Mouse (Mus musculus) brown adipose tissue, adult 24 weeks (tissue): ENCODE results near the gene Zfp653. TPM values are rescaled to one million over a fixed set of nuclear protein-coding genes. Genes with fewer than 3 reads are reported as not detected.
"Not testable (repeated sequence)": the region's sequence is repeated elsewhere in the genome, so short reads cannot be mapped to it uniquely, and the experiment has no call there.

Source experiments
- H3K27ac ChIP-seq: fragments of 200-500 bp; replicated peaks from 2 replicates; pipeline ENCODE4 v1.5.1; 2012; ENCODE audit warnings: low read depth, mild to moderate bottlenecking, low read length
- H3K4me1 ChIP-seq: fragments of 200-500 bp; 2 replicates; pipeline ENCODE4 v1.6.1; 2012; ENCODE audit warnings: low read length, mixed read lengths; ENCODE audit not compliant: control insufficient read depth, insufficient read depth, insufficient read length
- H3K4me3 ChIP-seq: fragments of 200-500 bp; 2 replicates; pipeline ENCODE4 v1.5.1; 2012; ENCODE audit warnings: low read depth, mild to moderate bottlenecking, low read length, moderate library complexity; ENCODE audit not compliant: insufficient read depth
- polyA plus RNA-seq: library from polyadenylated mRNA; stranded (reverse); fragments of >200 nt; gene quantifications from 2 replicates; pipeline ENCODE4 v1.2.4, GENCODE M21; 2012; ENCODE audit not compliant: missing spikeins, insufficient read depth, insufficient read length

The Zfp653 gene
- polyA plus RNA-seq, 1 experiment, result 2.1 TPM

DNA sequence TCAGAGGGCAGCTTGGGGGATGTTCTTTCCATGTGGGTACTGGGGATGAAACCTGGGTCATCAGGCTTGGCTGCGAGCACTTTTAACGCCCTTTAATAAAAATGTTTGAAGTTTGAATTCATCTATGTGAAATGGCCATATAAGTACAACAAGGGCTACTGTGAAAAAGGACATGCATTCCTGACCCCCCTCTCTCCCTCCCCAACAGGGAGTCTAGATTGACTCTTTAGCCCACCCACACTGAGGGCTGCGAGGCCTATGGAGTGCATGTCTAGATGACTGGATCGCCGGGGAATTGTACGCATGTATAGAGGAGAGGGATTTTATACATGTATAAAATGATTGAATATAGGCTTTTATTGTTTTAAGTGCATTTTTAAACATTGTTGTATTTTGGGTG, 14.8 kb upstream of the Zfp653 start:
- no peaks in the 10 kb centered on the region for H3K4me1 ChIP-seq
- peak overlapping the region; percentile 45; the same call in 1 of the 2 replicates for H3K27ac ChIP-seq
- H3K4me3 ChIP-seq, result peak overlapping the region; percentile 65

DNA sequence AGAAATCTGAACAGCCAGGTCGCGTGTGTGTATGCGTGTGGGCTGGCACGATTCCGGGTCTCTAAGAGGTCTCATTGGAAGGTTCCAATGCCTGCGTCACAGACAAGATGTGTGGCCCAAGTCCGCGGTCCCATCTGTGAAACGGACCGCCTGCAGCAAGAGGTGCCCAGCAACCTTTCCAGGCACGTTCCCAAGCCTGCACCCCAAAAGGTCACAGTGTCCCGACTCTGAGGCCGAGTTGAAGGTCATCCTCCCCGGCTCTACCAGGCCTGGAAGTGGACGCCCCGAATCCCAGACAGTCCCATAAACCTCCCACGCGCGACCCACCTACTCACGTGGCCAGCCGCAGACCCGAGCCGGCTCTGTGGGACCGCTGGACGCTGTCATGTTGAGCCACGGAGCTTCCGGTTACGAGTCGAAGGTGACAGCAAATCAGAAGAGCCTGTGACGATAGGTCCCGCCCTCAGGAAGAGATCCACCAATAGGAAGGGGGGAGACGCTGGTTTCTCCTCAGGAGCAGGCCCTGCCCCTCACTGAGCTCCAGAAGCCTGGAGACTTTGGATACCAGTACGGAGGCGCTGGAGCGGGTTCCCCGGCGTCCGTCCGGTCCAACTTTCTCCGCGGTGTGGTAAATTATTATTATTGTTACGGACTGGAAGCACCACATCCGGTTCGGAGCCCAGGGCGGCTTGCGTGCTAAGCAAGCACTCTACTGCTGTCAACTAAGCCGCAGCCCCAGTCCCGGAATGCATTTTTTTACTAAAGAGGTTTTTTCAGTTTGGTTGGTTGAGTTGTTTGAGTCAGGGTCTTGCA, 14.1 kb upstream of the Zfp653 start, which contains the start of gene Ecsit:
TSS of gene Ecsit (minus strand) at position 417 of the 813 bp plus-strand sequence.
- Histone ChIP-seq H3K4me3 (peak within 1 kb of the TSS; percentile 86), H3K27ac (peak within 1 kb of the TSS; percentile 79), H3K4me1 (no peaks in the 10 kb centered on the region)

DNA sequence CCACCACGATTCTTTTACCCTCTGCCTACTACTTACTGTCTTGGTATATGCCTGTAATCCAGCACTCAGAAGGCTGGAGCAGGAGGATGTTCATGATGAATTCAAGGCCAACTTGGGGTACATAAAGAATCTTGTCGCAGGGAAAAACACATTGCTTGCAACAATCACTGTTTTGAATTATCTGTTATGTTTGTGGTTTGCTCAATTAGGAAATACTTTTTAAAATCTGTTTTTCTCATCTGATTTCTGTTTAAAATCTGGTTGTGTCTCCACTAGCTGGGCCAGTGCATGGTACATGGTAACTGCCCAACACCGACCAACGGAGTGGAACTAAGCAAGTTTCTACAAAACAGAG, 13.5 kb upstream of the Zfp653 start:
- peak overlapping the region; percentile 86 for H3K4me3 ChIP-seq
- no peaks in the 10 kb centered on the region for H3K4me1 ChIP-seq
- H3K27ac ChIP-seq, result peak overlapping the region; percentile 79; the same call in 1 of the 2 replicates

- no peak overlapping the region for H3K4me3 ChIP-seq
- 0 out of 2 replicates have a peak, but pooled peaks cover 2% of the 10 kb centered on the region for H3K4me1 ChIP-seq
- H3K27ac ChIP-seq, result no peak overlapping the region
Measured at GRCm38 (mm10) chr9:22076223-22076622, 5.0 kb upstream of the Zfp653 start.

DNA sequence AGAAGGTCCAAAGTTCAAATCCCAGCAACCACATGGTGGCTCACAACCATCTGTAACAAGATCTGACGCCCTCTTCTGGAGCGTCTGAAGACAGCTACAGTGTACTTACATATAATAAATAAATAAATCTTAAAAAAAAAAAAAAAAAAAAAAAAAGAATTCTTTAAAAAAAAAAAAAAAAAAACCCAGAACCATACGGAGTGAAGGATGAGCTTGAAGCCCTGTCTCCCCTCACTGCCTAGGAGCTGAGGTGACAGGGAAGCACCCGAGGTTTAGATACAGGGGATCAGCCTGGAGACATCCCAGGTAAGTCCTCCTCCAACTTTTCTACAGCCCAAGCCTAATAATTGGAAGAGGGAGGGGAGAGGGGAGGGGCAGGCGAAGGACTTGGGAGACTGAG, 4.6 kb upstream of the Zfp653 start:
- not testable (repeated sequence) for H3K4me1 ChIP-seq, H3K27ac ChIP-seq, H3K4me3 ChIP-seq

DNA sequence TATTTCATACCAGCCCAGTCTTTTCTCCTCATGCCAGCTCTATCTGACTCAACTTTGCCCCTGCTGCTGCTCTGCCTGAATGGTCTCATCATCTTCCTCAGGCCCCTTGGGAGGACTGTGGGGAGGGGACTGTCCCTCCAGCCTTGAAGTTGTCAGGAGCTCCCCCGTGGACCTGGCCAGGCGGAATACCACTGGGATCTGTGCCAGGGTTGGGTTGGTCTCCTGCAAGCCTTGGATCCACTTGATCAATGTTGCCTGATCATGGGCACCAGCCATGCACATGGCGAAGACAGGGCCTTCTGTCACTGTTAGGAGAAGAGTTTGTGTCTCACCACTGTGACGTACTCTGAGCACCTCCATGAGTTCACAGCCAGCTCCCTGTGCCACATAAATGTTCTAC, 1.1 kb upstream of the Zfp653 start:
- 0 out of 2 replicates have a peak, but pooled peaks cover 2% of the 10 kb centered on the region for H3K4me1 ChIP-seq
- no peak overlapping the region for H3K27ac ChIP-seq
- no peak overlapping the region; the same call in 1 of the 2 replicates for H3K4me3 ChIP-seq

- H3K27ac ChIP-seq, result no peak overlapping the region
- H3K4me3 ChIP-seq, result peak overlapping the region; percentile 53
- 0 out of 2 replicates have a peak, but pooled peaks cover 2% of the 10 kb centered on the region for H3K4me1 ChIP-seq
Measured at GRCm38 (mm10) chr9:22069881-22070553, 1.2 kb downstream of the Zfp653 start.

- H3K27ac ChIP-seq, result no peak overlapping the region
- no peak overlapping the region for H3K4me3 ChIP-seq
- 0 out of 2 replicates have a peak, but pooled peaks cover 1% of the 10 kb centered on the region for H3K4me1 ChIP-seq
Measured at GRCm38 (mm10) chr9:22067195-22067594, 4.0 kb downstream of the Zfp653 start.

- Histone ChIP-seq H3K27ac (no peak overlapping the region), H3K4me1 (no peaks in the 10 kb centered on the region), H3K4me3 (no peak overlapping the region)
Measured at GRCm38 (mm10) chr9:22066433-22066832, 4.7 kb downstream of the Zfp653 start.

DNA sequence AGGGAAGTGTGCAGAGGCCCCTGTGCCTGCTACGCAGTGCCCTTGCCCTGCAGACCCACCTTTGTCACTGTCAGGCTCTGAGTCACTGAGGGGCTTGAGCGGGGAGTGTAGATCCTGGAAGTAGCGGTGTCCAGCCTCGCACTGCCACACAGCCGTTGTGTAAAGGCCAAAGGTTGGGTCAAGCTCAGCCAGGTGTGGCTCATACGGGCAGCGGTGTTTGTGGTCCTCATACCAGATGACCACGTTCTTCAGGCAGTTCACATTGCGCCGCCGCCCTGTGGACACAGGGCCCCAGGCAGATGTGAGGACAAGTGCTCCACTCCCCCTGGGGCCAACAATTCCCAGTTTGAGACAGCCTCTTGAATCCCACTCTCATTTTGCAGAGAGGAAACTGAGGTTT, 5.5 kb downstream of the Zfp653 start:
- H3K4me3 ChIP-seq, result no peak overlapping the region
- no peaks in the 10 kb centered on the region for H3K4me1 ChIP-seq
- H3K27ac ChIP-seq, result no peak overlapping the region

GRCm38 (mm10) chr9:22064341-22064740, 6.8 kb downstream of the Zfp653 start:
- no peak overlapping the region for H3K4me3 ChIP-seq
- no peak overlapping the region for H3K27ac ChIP-seq
- H3K4me1 ChIP-seq, result no peaks in the 10 kb centered on the region

DNA sequence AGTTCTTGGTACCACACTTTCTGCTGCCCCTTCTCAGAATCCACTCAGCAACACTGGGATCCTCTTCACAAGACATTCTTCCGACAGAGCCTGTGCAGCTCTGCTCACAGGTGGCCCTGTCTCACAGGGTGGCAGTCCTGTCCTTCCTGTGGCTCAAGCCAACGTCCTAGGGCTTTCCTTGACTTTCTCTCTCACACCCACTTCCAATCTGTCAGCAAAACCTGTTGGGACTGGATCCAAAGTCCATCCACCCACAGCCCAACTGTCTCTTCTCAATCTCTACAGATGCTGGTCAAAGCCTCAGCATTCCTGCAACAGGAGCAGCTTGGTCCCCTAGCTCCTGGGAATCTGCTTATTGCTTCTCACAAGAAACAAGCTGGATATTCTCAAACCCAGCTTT, 9.8 kb downstream of the Zfp653 start:
- H3K4me3 ChIP-seq, result no peak overlapping the region
- H3K27ac ChIP-seq, result no peak overlapping the region
- no peaks in the 10 kb centered on the region for H3K4me1 ChIP-seq

DNA sequence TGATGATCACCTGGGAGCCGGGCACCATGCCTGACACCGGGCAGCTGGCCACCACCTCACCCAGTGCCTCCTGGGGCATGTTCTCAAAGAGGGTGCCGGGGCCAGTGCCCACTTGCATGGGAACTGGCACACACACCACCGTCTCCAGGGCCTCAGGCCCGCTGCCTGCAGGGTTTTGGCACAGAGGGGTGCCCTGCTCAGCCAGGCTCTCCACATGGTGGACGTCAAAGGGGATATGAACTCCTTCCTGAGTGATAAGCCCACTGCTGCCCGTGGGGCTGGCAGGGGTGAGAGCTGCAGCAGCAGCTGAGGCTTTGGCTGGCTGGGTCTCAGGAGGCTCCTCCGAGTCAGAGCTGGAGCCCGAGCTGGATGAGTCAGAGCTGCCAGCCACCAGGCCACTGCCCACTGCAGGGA, 13.2 kb downstream of the Zfp653 start:
- Histone ChIP-seq H3K4me3 (no peak overlapping the region), H3K4me1 (peaks cover 4% of the 10 kb centered on the region; the same call in 1 of the 2 replicates), H3K27ac (no peak overlapping the region)

- Histone ChIP-seq H3K4me3 (no peak overlapping the region), H3K4me1 (peaks cover 4% of the 10 kb centered on the region; the same call in 1 of the 2 replicates), H3K27ac (no peak overlapping the region)
Measured at GRCm38 (mm10) chr9:22057031-22057517, 14.1 kb downstream of the Zfp653 start.

- Histone ChIP-seq H3K4me3 (no peak overlapping the region), H3K27ac (no peak overlapping the region), H3K4me1 (peaks cover 4% of the 10 kb centered on the region; the same call in 1 of the 2 replicates)
Measured at GRCm38 (mm10) chr9:22056303-22056910, 14.8 kb downstream of the Zfp653 start.
